Mouse (Mus musculus): ENCODE data around the gene Sde2. TPM values are rescaled to one million over a fixed set of nuclear protein-coding genes. Genes with fewer than 3 reads are reported as not detected.

Sde2 gene
- polyA plus RNA-seq, 1 experiment, result 17.0 TPM

GRCm38 (mm10) chr1:180813885-180814740 is 36.8 kb upstream of the Sde2 start, which contains the start of gene H3f3a:
TSS of gene H3f3a (minus strand) at chr1:180813943.
- peak within 1 kb of the TSS; percentile 96 for H3K27ac ChIP-seq (ENCODE audit: insufficient read depth, low read depth, low read length)
- peaks cover 17% of the 10 kb centered on the region for H3K4me1 ChIP-seq (ENCODE audit: control insufficient read depth, insufficient read depth, low read length)
- H3K4me3 ChIP-seq (ENCODE audit: insufficient read depth, low read length), result peak within 1 kb of the TSS; percentile 99
- TF ChIP-seq POLR2A (IDR thresholded peaks at IDR 0.05; ENCODE audit: borderline replicate concordance, low read depth, low read length) (no peak), CTCF (IDR thresholded peaks at IDR 0.05; ENCODE audit: low read depth, low read length) (no peak)

- peaks cover 14% of the 10 kb centered on the region for H3K4me1 ChIP-seq (ENCODE audit: control insufficient read depth, insufficient read depth, low read length)
- no peak overlapping the region for H3K27ac ChIP-seq (ENCODE audit: insufficient read depth, low read depth, low read length)
- no peak for TF ChIP-seq POLR2A (IDR thresholded peaks at IDR 0.05; ENCODE audit: borderline replicate concordance, low read depth, low read length)
- no peak for TF ChIP-seq CTCF (IDR thresholded peaks at IDR 0.05; ENCODE audit: low read depth, low read length)
- no peak overlapping the region for H3K4me3 ChIP-seq (ENCODE audit: insufficient read depth, low read length)
These were observed 35.4 kb upstream of the Sde2 start for GRCm38 (mm10) chr1:180815371-180816024.

- Histone ChIP-seq H3K4me1 (ENCODE audit: control insufficient read depth, insufficient read depth, low read length) (peaks cover 21% of the 10 kb centered on the region), H3K27ac (ENCODE audit: insufficient read depth, low read depth, low read length) (no peak overlapping the region), H3K4me3 (ENCODE audit: insufficient read depth, low read length) (no peak overlapping the region)
- TF ChIP-seq CTCF (IDR thresholded peaks at IDR 0.05; ENCODE audit: low read depth, low read length), result no peak
- TF ChIP-seq POLR2A (IDR thresholded peaks at IDR 0.05; ENCODE audit: borderline replicate concordance, low read depth, low read length), result no peak
These were observed 32.9 kb upstream of the Sde2 start for GRCm38 (mm10) chr1:180818000-180818399.

GRCm38 (mm10) chr1:180821101-180821500 is 29.8 kb upstream of the Sde2 start:
- no peak overlapping the region for H3K4me3 ChIP-seq (ENCODE audit: insufficient read depth, low read length)
- TF ChIP-seq CTCF (IDR thresholded peaks at IDR 0.05; ENCODE audit: low read depth, low read length) (no peak), POLR2A (IDR thresholded peaks at IDR 0.05; ENCODE audit: borderline replicate concordance, low read depth, low read length) (no peak)
- H3K27ac ChIP-seq (ENCODE audit: insufficient read depth, low read depth, low read length), result no peak overlapping the region
- peaks cover 17% of the 10 kb centered on the region for H3K4me1 ChIP-seq (ENCODE audit: control insufficient read depth, insufficient read depth, low read length)

GRCm38 (mm10) chr1:180822276-180822675 is 28.7 kb upstream of the Sde2 start:
- no peak for TF ChIP-seq POLR2A (IDR thresholded peaks at IDR 0.05; ENCODE audit: borderline replicate concordance, low read depth, low read length)
- TF ChIP-seq CTCF (IDR thresholded peaks at IDR 0.05; ENCODE audit: low read depth, low read length), result no peak
- H3K4me1 ChIP-seq (ENCODE audit: control insufficient read depth, insufficient read depth, low read length), result peaks cover 26% of the 10 kb centered on the region
- peak overlapping the region; percentile 87 for H3K27ac ChIP-seq (ENCODE audit: insufficient read depth, low read depth, low read length)
- no peak overlapping the region for H3K4me3 ChIP-seq (ENCODE audit: insufficient read depth, low read length)

- no peak overlapping the region for H3K27ac ChIP-seq (ENCODE audit: insufficient read depth, low read depth, low read length)
- H3K4me1 ChIP-seq (ENCODE audit: control insufficient read depth, insufficient read depth, low read length), result peaks cover 27% of the 10 kb centered on the region
- no peak overlapping the region for H3K4me3 ChIP-seq (ENCODE audit: insufficient read depth, low read length)
- TF ChIP-seq POLR2A (IDR thresholded peaks at IDR 0.05; ENCODE audit: borderline replicate concordance, low read depth, low read length), result no peak
- no peak for TF ChIP-seq CTCF (IDR thresholded peaks at IDR 0.05; ENCODE audit: low read depth, low read length)
These were observed 27.2 kb upstream of the Sde2 start for GRCm38 (mm10) chr1:180823716-180824115.

- peaks cover 31% of the 10 kb centered on the region for H3K4me1 ChIP-seq (ENCODE audit: control insufficient read depth, insufficient read depth, low read length)
- TF ChIP-seq CTCF (IDR thresholded peaks at IDR 0.05; ENCODE audit: low read depth, low read length), result no peak
- TF ChIP-seq POLR2A (IDR thresholded peaks at IDR 0.05; ENCODE audit: borderline replicate concordance, low read depth, low read length), result no peak
- no peak overlapping the region for H3K27ac ChIP-seq (ENCODE audit: insufficient read depth, low read depth, low read length)
- no peak overlapping the region for H3K4me3 ChIP-seq (ENCODE audit: insufficient read depth, low read length)
These were observed 26.2 kb upstream of the Sde2 start for GRCm38 (mm10) chr1:180824721-180825120.

GRCm38 (mm10) chr1:180826634-180827033 is 24.3 kb upstream of the Sde2 start:
- no peak overlapping the region for H3K4me3 ChIP-seq (ENCODE audit: insufficient read depth, low read length)
- peak overlapping the region; percentile 63 for H3K27ac ChIP-seq (ENCODE audit: insufficient read depth, low read depth, low read length)
- H3K4me1 ChIP-seq (ENCODE audit: control insufficient read depth, insufficient read depth, low read length), result peaks cover 40% of the 10 kb centered on the region
- TF ChIP-seq POLR2A (IDR thresholded peaks at IDR 0.05; ENCODE audit: borderline replicate concordance, low read depth, low read length), result no peak
- no peak for TF ChIP-seq CTCF (IDR thresholded peaks at IDR 0.05; ENCODE audit: low read depth, low read length)

- Histone ChIP-seq H3K4me1 (ENCODE audit: control insufficient read depth, insufficient read depth, low read length) (peaks cover 29% of the 10 kb centered on the region), H3K4me3 (ENCODE audit: insufficient read depth, low read length) (peak overlapping the region; percentile 22), H3K27ac (ENCODE audit: insufficient read depth, low read depth, low read length) (peak overlapping the region; percentile 37)
- no peak; the same call in 1 of the 2 replicates for TF ChIP-seq CTCF (IDR thresholded peaks at IDR 0.05; ENCODE audit: low read depth, low read length)
- TF ChIP-seq POLR2A (IDR thresholded peaks at IDR 0.05; ENCODE audit: borderline replicate concordance, low read depth, low read length), result no peak
These were observed 21.2 kb upstream of the Sde2 start for GRCm38 (mm10) chr1:180829775-180830174.

GRCm38 (mm10) chr1:180830175-180830574 is 20.8 kb upstream of the Sde2 start:
- Histone ChIP-seq H3K4me1 (ENCODE audit: control insufficient read depth, insufficient read depth, low read length) (peaks cover 33% of the 10 kb centered on the region), H3K27ac (ENCODE audit: insufficient read depth, low read depth, low read length) (peak overlapping the region; percentile 37), H3K4me3 (ENCODE audit: insufficient read depth, low read length) (peak overlapping the region; percentile 22)
- no peak for TF ChIP-seq POLR2A (IDR thresholded peaks at IDR 0.05; ENCODE audit: borderline replicate concordance, low read depth, low read length)
- TF ChIP-seq CTCF (IDR thresholded peaks at IDR 0.05; ENCODE audit: low read depth, low read length), result no peak

Measured in bone marrow macrophage, adult 2 months (primary cell).